Mouse (Mus musculus): ENCODE results near the gene Tns2.
"Not testable (repeated sequence)": the region's sequence is repeated elsewhere in the genome, so short reads cannot be mapped to it uniquely, and the experiment has no call there.

The Tns2 gene

GRCm38 (mm10) chr15:102136129-102136758 lies 36.0 kb downstream of the Tns2 start, which contains the start of gene Spryd3:
TSS of gene Spryd3 (minus strand) at chr15:102136234.
- DNase-seq (ENCODE audit: low read depth, low spot score), result peak; percentile 98

- no peak for DNase-seq (ENCODE audit: low read depth, low spot score)
These were observed 40.9 kb downstream of the Tns2 start for GRCm38 (mm10) chr15:102141120-102141519.

- DNase-seq (ENCODE audit: low read depth, low spot score), result no peak
These were observed 43.0 kb downstream of the Tns2 start for GRCm38 (mm10) chr15:102142914-102143912.

- DNase-seq (ENCODE audit: low read depth, low spot score), result no peak
These were observed 44.1 kb downstream of the Tns2 start, which contains the start of gene Igfbp6 for GRCm38 (mm10) chr15:102144274-102144711. TSS of gene Igfbp6 (plus strand) at chr15:102144362.

- no peak for DNase-seq (ENCODE audit: low read depth, low spot score)
These were observed 44.5 kb downstream of the Tns2 start for GRCm38 (mm10) chr15:102144726-102145125.

- no peak for DNase-seq (ENCODE audit: low read depth, low spot score)
These were observed 45.1 kb downstream of the Tns2 start for GRCm38 (mm10) chr15:102145330-102145729.

GRCm38 (mm10) chr15:102146089-102146488 lies 45.9 kb downstream of the Tns2 start:
- no peak for DNase-seq (ENCODE audit: low read depth, low spot score)

GRCm38 (mm10) chr15:102146882-102147281 lies 46.7 kb downstream of the Tns2 start:
- peak; percentile 71 for DNase-seq (ENCODE audit: low read depth, low spot score)

GRCm38 (mm10) chr15:102147674-102148402 lies 47.6 kb downstream of the Tns2 start:
- DNase-seq (ENCODE audit: low read depth, low spot score), result peak; percentile 32

GRCm38 (mm10) chr15:102149561-102149960 lies 49.3 kb downstream of the Tns2 start:
- no peak for DNase-seq (ENCODE audit: low read depth, low spot score)

- DNase-seq (ENCODE audit: low read depth, low spot score), result peak; percentile 33
These were observed 50.3 kb downstream of the Tns2 start, which contains the start of gene Soat2 for GRCm38 (mm10) chr15:102150301-102151135. TSS of gene Soat2 (plus strand) at chr15:102150526.

GRCm38 (mm10) chr15:102152646-102153045 lies 52.4 kb downstream of the Tns2 start:
- no peak for DNase-seq (ENCODE audit: low read depth, low spot score)

- not testable (repeated sequence) for DNase-seq (ENCODE audit: low read depth, low spot score)
These were observed 54.8 kb downstream of the Tns2 start for GRCm38 (mm10) chr15:102155006-102155405.

- no peak for DNase-seq (ENCODE audit: low read depth, low spot score)
These were observed 56.6 kb downstream of the Tns2 start for GRCm38 (mm10) chr15:102156836-102157235.

- peak; percentile 31 for DNase-seq (ENCODE audit: low read depth, low spot score)
These were observed 60.3 kb downstream of the Tns2 start for GRCm38 (mm10) chr15:102160415-102161060.

GRCm38 (mm10) chr15:102163900-102164693 lies 63.9 kb downstream of the Tns2 start:
- DNase-seq (ENCODE audit: low read depth, low spot score), result no peak

- peak; percentile 37 for DNase-seq (ENCODE audit: low read depth, low spot score)
These were observed 65.4 kb downstream of the Tns2 start for GRCm38 (mm10) chr15:102165468-102166100.

Measured in CD4-positive, CD25-positive, alpha-beta regulatory T cell, adult 2 months (primary cell).